Mouse (Mus musculus) right cerebral cortex, postnatal 4 days (tissue): ENCODE results near the gene Haghl.
"Not testable (repeated sequence)": the region's sequence is repeated elsewhere in the genome, so short reads cannot be mapped to it uniquely, and the experiment has no call there.

Source experiments
- DNase-seq: peaks from one replicate; pipeline ENCODE4 v3.0.0-alpha.2; 2022

Gene Haghl

GRCm38 (mm10) chr17:25783861-25784574, 1.5 kb downstream of the Haghl start:
- DNase-seq, result no peak

DNA sequence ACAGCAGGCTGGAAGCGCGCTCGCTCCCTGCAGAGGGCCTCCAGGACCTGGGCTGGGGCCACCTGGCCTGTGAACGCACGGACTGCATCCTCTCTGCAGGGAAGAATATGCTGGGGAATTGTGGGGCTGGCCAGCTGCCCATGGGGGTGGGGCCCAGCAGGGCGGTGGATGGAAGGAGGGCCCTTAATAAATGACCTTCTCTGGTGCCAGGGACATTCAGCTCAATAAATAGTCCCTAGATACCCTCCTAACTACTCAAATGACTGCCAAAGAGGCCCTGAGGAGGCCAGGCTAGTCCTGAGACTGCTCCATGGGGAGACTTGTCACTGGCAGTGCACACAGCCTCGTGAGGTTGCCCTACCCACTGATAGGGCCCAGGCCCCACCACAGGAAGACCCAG, 2.4 kb downstream of the Haghl start:
- no peak for DNase-seq

- DNase-seq, result no peak
Measured at GRCm38 (mm10) chr17:25781339-25781738, 4.1 kb downstream of the Haghl start.

- DNase-seq, result no peak
Measured at GRCm38 (mm10) chr17:25777948-25778347, 7.5 kb downstream of the Haghl start.

- DNase-seq, result no peak
Measured at GRCm38 (mm10) chr17:25775318-25776062, 10.0 kb downstream of the Haghl start.

DNA sequence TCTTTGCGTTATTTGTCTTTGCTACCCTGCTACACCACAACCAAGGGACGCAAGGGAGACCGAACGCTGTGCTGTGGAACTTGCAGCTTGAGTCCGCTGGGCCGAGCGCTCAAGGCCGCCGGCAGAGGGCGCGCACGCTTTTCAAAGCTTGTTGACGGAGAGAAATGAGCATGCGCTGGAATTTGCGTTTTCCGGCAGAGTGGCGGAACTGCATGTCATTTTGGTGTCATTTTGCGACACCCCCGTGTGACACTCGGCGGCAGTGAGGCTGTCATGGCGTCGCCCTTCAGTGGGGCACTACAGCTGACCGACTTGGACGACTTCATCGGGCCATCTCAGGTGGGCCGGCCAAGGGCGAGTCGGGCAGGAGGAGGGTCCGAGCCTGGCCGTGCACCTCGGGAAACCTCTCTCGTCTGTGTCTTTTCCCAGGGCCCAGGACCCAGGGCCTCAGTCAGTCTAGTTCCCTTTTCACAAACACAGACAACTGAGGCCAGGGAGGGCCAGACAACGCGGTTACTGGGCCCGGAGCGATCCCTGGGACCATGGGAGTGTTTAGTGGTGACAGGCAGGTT, 11.8 kb downstream of the Haghl start, which contains the start of gene Narfl:
Gene Narfl (plus strand): TSS at position 228 of the 572 bp plus-strand sequence.
- DNase-seq, result peak; percentile 99

- no peak for DNase-seq
Measured at GRCm38 (mm10) chr17:25769331-25769730, 16.1 kb downstream of the Haghl start.

DNA sequence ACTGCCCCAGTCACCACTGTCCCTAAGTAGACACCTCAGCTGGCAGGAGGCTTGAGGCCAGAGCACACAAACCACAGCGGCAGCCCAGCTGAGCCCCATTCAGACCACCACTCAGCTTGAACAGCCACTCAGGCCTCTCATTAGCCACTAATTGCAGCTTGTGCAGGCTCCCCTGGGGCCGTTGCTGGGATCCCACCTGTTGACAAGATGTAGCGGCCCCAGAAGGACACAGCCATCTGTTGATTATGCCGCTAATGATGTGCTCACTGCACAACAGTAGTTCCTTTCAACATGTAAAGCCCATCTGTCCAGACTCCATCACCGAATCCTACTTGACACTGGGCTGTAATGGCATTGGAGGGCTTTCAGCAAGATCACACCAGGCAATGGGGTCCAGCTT, 19.6 kb downstream of the Haghl start:
- DNase-seq, result no peak

DNA sequence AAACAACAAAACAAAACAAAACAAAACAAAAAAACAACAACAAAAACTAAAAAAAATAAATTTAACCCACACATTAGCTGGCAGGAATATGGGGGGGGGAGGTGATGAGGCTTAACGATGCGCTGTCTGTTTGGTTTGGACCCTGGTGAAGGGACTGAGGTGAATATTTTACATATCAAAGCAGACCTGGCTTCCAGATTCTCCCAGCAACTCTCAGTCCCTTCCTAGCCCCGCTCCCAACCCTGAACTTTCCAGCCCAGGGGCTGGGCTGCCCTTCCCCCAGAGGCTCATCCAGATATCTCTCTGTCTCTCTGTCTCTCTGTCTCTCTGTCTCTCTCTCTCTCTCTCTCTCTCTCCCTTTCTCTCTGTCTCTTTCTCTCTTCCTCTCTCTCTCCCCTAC, 22.9 kb downstream of the Haghl start:
- DNase-seq, result no peak

DNA sequence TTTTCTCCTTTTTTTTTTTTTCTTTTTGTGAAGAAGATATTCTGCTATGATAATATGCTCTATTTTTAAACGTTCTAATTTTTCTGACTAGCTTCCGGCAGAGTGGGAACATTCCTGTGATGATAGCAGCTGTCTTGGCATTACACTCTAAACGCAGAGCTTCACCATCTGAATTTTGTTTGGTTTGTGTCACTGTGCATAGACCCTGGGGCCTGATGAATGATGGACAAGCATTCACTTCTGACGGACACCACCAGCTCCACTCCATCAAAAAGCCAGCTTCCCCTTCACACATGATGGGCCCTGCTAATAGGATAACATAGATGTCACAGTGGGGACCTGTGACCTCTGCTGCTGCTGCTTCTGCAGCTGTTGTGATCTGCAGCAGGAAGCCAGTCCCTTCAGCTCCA, 23.9 kb downstream of the Haghl start:
- no peak for DNase-seq

GRCm38 (mm10) chr17:25760148-25760547, 25.3 kb downstream of the Haghl start:
- no peak for DNase-seq

DNA sequence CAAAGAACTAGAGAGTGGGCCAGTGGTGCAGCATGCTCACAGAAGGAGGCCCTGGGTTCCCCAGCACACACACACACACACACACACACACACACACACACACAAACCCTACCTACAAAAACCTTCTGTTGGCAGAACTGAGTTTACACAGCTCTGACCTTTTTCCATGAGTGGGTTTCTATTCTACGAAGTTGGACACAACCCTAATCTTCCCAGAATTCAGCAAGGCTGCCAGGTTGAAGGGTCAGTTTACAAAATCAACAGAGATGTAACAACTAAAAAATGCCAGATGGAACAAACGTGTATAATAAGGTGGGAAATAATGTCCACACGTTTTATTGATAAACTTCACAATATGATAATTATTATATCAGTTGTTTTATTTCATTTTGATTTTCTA, 27.8 kb downstream of the Haghl start:
- no peak for DNase-seq

GRCm38 (mm10) chr17:25756378-25757242, 28.9 kb downstream of the Haghl start:
- DNase-seq, result no peak

- DNase-seq, result no peak
Measured at GRCm38 (mm10) chr17:25755627-25756377, 29.7 kb downstream of the Haghl start.

- no peak for DNase-seq
Measured at GRCm38 (mm10) chr17:25755086-25755485, 30.4 kb downstream of the Haghl start.

DNA sequence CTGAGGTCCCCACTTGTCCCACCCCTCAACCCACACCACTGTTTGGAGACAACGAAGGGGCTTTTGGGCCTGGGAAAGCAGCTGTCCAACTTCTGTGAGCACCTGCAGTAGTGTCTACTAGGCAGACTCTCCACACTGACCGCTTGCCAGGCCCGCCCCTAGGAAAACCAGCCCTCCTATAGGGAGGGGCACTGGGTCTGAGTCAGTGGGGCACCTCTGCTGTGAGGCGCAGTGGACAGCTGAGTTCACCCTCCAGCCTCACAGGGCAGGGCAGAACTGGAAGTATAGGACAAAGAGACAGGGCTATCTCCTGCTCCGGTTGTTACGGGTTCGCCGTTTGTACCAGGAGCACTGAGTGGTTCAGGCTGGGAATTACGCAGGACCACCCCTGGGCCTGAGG, 31.2 kb downstream of the Haghl start, which contains the start of gene Msln:
Gene Msln (minus strand): TSS at position 138 of the 400 bp plus-strand sequence.
- DNase-seq, result no peak

DNA sequence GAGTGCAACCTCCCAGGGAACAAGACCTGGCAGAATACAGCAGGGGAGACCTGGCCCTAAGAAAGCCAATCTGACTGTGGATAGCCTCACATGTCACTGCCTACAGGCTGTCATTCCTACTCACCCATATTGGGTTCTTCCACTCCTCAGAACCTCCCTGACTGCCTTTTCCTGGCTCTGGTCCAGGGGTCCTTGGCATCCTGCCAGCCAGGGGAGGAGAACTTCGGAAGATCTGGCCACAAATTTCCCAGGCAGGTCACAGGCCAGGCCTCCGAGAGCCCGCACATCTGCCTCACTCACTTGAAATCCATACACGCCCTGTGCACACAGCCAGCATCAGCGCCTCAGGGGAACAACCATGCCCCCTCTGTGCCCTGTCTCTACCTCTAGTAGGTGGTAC, 34.0 kb downstream of the Haghl start:
- DNase-seq, result peak; percentile 66

DNA sequence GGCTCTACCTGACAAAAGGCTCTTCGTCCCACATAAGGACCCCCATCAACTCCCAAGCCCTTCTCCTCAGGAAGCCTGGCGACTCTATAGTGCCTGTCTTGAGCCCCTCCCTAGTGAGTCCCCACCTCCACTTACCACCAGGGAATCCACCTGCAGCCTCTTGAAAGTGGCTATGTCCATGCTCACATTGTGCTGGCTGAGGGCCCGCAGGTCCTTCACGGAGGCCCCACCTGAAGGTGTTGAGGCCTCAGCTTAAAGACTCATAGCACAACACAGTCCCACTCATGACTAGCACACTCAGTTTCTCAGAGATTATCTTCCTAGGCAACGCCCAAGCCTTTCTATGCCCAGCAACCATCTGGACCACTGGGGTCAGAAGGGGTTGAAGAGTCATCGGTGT, 36.2 kb downstream of the Haghl start:
- DNase-seq, result no peak

- DNase-seq, result no peak
Measured at GRCm38 (mm10) chr17:25748238-25748637, 37.2 kb downstream of the Haghl start.

- DNase-seq, result no peak
Measured at GRCm38 (mm10) chr17:25744311-25744710, 41.2 kb downstream of the Haghl start.

DNA sequence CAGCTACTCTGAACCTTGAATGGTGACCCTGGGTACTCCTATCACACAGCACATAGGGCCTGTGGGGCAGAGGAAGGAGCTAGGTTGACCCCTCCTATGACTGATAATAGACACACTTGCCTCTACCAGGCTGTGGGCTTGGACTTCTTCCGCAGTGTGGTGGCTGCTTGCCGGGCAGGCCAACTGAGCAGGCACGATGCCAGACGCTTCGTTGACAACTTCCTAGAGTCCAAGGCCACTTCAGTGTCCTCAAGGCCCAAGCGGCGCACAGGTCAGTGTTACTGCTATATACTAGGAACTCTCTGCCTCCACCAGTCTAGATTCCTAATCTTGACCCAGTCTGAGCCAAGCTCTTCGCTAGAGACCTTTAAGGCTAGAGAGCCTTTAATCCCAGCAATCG, 41.6 kb downstream of the Haghl start:
- no peak for DNase-seq

- not testable (repeated sequence) for DNase-seq
Measured at GRCm38 (mm10) chr17:25741471-25741870, 44.0 kb downstream of the Haghl start.
